Mouse (Mus musculus) MEL (cell line): ENCODE measurements around the gene Nr3c2. TPM values are rescaled to one million over a fixed set of nuclear protein-coding genes. Genes with fewer than 3 reads are reported as not detected.

Experiments used
- DNase-seq: peaks from one replicate; pipeline ENCODE4 v3.0.0; 2011; ENCODE audit warnings: low read depth, low spot score
- H3K27ac ChIP-seq: 2 replicates; pipeline ENCODE4 v1.5.1; 2012; ENCODE audit warnings: low read depth, mild to moderate bottlenecking, control low read depth, low read length, moderate library complexity; ENCODE audit not compliant: control insufficient read depth
- H3K27me3 ChIP-seq, 2 experiments: fragments of 150-350 bp in 1 of 2; sonication (generic) in 1 of 2; 2 replicates each; pipeline ENCODE4 v1.6.1; 2012; ENCODE audit warnings: low read length in 2 of 2, mild to moderate bottlenecking in 2 of 2, improper control_type of control experiment in 1 of 2, moderate library complexity in 1 of 2; ENCODE audit not compliant: insufficient read depth in 2 of 2, control insufficient read depth in 1 of 2
- H3K36me3 ChIP-seq, 2 experiments: 2 replicates each; pipeline ENCODE4 v1.6.1; 2012 to 2014; ENCODE audit warnings: low read length in 2 of 2, improper control_type of control experiment in 1 of 2, inconsistent platforms in 1 of 2, mild to moderate bottlenecking in 1 of 2; ENCODE audit not compliant: insufficient read depth in 2 of 2, control insufficient read depth in 1 of 2
- H3K4me1 ChIP-seq, 2 experiments: fragments of 150-350 bp in 1 of 2; sonication (generic) in 1 of 2; 2 replicates each; pipeline ENCODE4 v1.6.1; 2012; ENCODE audit warnings: low read length in 2 of 2, improper control_type of control experiment in 1 of 2, mild to moderate bottlenecking in 1 of 2; ENCODE audit not compliant: insufficient read depth in 2 of 2, control insufficient read depth in 1 of 2
- H3K4me3 ChIP-seq, 2 experiments: fragments of 150-350 bp in 1 of 2; sonication (generic) in 1 of 2; 2 replicates each; pipeline ENCODE4 v1.5.1; 2012; ENCODE audit warnings: low read depth in 2 of 2, low read length in 2 of 2, mild to moderate bottlenecking in 2 of 2, moderate library complexity in 2 of 2, control low read depth in 1 of 2, improper control_type of control experiment in 1 of 2; ENCODE audit not compliant: control insufficient read depth in 1 of 2, insufficient read depth in 1 of 2
- H3K79me2 ChIP-seq: 2 replicates; pipeline ENCODE4 v1.6.1; 2012; ENCODE audit warnings: mild to moderate bottlenecking, low read length, moderate library complexity; ENCODE audit not compliant: control insufficient read depth, poor library complexity, insufficient read depth
- H3K9ac ChIP-seq: 2 replicates; pipeline ENCODE4 v1.6.1; 2012; ENCODE audit warnings: low read depth, mild to moderate bottlenecking, control low read depth, low read length, moderate library complexity; ENCODE audit not compliant: control insufficient read depth, poor library complexity, severe bottlenecking
- H3K9me3 ChIP-seq: fragments of 150-350 bp; sonication (generic); replicated peaks from 2 replicates; pipeline ENCODE4 v1.6.1; 2012; ENCODE audit warnings: mild to moderate bottlenecking, low read length, improper control_type of control experiment, moderate library complexity; ENCODE audit not compliant: insufficient read depth
- BHLHE40 ChIP-seq: IDR thresholded peaks from 2 replicates; pipeline ENCODE4 v1.6.1; 2012; ENCODE audit warnings: low read depth, mild to moderate bottlenecking, inconsistent platforms, low read length, improper control_type of control experiment, borderline replicate concordance
- E2F4 ChIP-seq: IDR thresholded peaks from 2 replicates; pipeline ENCODE4 v1.6.1; 2011; ENCODE audit warnings: low read depth, low read length, improper control_type of control experiment, borderline replicate concordance
- ELF1 ChIP-seq: IDR thresholded peaks from 2 replicates; pipeline ENCODE4 v1.6.1; 2014; ENCODE audit warnings: low read depth, mild to moderate bottlenecking, inconsistent platforms, low read length, improper control_type of control experiment, moderate library complexity
- EP300 ChIP-seq, 2 experiments: IDR thresholded peaks; 2 replicates each; pipeline ENCODE4 v1.6.1; 2011; ENCODE audit warnings: improper control_type of control experiment in 2 of 2, low read length in 2 of 2, low read depth in 1 of 2, mild to moderate bottlenecking in 1 of 2
- GABPA ChIP-seq: IDR thresholded peaks from 2 replicates; pipeline ENCODE4 v1.6.1; 2012; ENCODE audit warnings: low read depth, mild to moderate bottlenecking, inconsistent platforms, low read length, improper control_type of control experiment, moderate library complexity
- GATA1 ChIP-seq: IDR thresholded peaks from 2 replicates; pipeline ENCODE4 v1.6.1; 2011; ENCODE audit warnings: low read depth, low read length, improper control_type of control experiment
- JUND ChIP-seq: IDR thresholded peaks from 2 replicates; pipeline ENCODE4 v1.6.1; 2011; ENCODE audit warnings: low read depth, mild to moderate bottlenecking, improper control_type of control experiment, low read length
- KAT2A ChIP-seq: conservative IDR thresholded peaks from 2 replicates; pipeline ENCODE4 v1.6.1; 2012; ENCODE audit warnings: low read depth, low read length, improper control_type of control experiment, inconsistent platforms
- MAX ChIP-seq: IDR thresholded peaks from 2 replicates; pipeline ENCODE4 v1.6.1; 2011; ENCODE audit warnings: low read length, improper control_type of control experiment
- MXI1 ChIP-seq: IDR thresholded peaks from 2 replicates; pipeline ENCODE4 v1.6.1; 2011; ENCODE audit warnings: mild to moderate bottlenecking, low read depth, low read length, improper control_type of control experiment
- MYB ChIP-seq: IDR thresholded peaks from 2 replicates; pipeline ENCODE4 v1.6.1; 2011; ENCODE audit warnings: mild to moderate bottlenecking, low read depth, low read length, improper control_type of control experiment
- MYC ChIP-seq: IDR thresholded peaks from 2 replicates; pipeline ENCODE4 v1.6.1; 2011; ENCODE audit warnings: low read depth, mild to moderate bottlenecking, low read length, improper control_type of control experiment, moderate library complexity
- NRF1 ChIP-seq: IDR thresholded peaks from 2 replicates; pipeline ENCODE4 v1.6.1; 2014; ENCODE audit warnings: low read depth, mild to moderate bottlenecking, inconsistent platforms, low read length, improper control_type of control experiment, moderate library complexity; ENCODE audit not compliant: poor library complexity, insufficient read depth, severe bottlenecking
- POLR2A ChIP-seq, 2 experiments: IDR thresholded peaks; 2 replicates each; pipeline ENCODE4 v1.6.1; 2011 to 2012; ENCODE audit warnings: low read length in 2 of 2, mild to moderate bottlenecking in 2 of 2, control low read depth in 1 of 2, improper control_type of control experiment in 1 of 2, low read depth in 1 of 2, moderate library complexity in 1 of 2; ENCODE audit not compliant: control insufficient read depth in 1 of 2, insufficient read depth in 1 of 2, poor library complexity in 1 of 2
- POLR2AphosphoS2 ChIP-seq: IDR thresholded peaks from 2 replicates; pipeline ENCODE4 v1.6.1; 2011; ENCODE audit warnings: low read length, improper control_type of control experiment
- POLR2AphosphoS5 ChIP-seq: IDR thresholded peaks from 2 replicates; pipeline ENCODE4 v1.6.1; 2012; ENCODE audit warnings: low read depth, borderline replicate concordance, mild to moderate bottlenecking, inconsistent platforms, low read length, moderate library complexity, mixed read lengths
- RCOR1 ChIP-seq: IDR thresholded peaks from 2 replicates; pipeline ENCODE4 v1.6.1; 2012; ENCODE audit warnings: low read depth, mild to moderate bottlenecking, inconsistent platforms, low read length, improper control_type of control experiment
- TAL1 ChIP-seq: IDR thresholded peaks from 2 replicates; pipeline ENCODE4 v1.6.1; 2012; ENCODE audit warnings: mild to moderate bottlenecking, inconsistent platforms, low read length, moderate library complexity, mixed read lengths
- TBP ChIP-seq: IDR thresholded peaks from 2 replicates; pipeline ENCODE4 v1.8.0; 2011; ENCODE audit warnings: low read depth, low read length, improper control_type of control experiment
- UBTF ChIP-seq: IDR thresholded peaks from 2 replicates; pipeline ENCODE4 v1.6.1; 2012; ENCODE audit warnings: low read depth, mild to moderate bottlenecking, inconsistent platforms, low read length, improper control_type of control experiment, moderate library complexity, borderline replicate concordance; ENCODE audit not compliant: insufficient read depth
- USF1 ChIP-seq: IDR thresholded peaks from 2 replicates; pipeline ENCODE4 v1.6.1; 2014; ENCODE audit warnings: low read depth, mild to moderate bottlenecking, inconsistent platforms, low read length, improper control_type of control experiment, moderate library complexity
- USF2 ChIP-seq, 2 experiments: IDR thresholded peaks; 2 replicates each; pipeline ENCODE4 v1.6.1; 2011 to 2012; ENCODE audit warnings: improper control_type of control experiment in 2 of 2, low read length in 2 of 2, borderline replicate concordance in 1 of 2, inconsistent platforms in 1 of 2, low read depth in 1 of 2, mild to moderate bottlenecking in 1 of 2; ENCODE audit not compliant: insufficient read depth in 1 of 2
- ZC3H11A ChIP-seq: IDR thresholded peaks from 2 replicates; pipeline ENCODE4 v1.6.1; 2012; ENCODE audit warnings: low read depth, mild to moderate bottlenecking, inconsistent platforms, low read length, improper control_type of control experiment
- ZKSCAN1 ChIP-seq: IDR thresholded peaks from 2 replicates; pipeline ENCODE4 v1.6.1; 2012; ENCODE audit warnings: low read depth, mild to moderate bottlenecking, inconsistent platforms, low read length, improper control_type of control experiment, moderate library complexity
- ZMIZ1 ChIP-seq: IDR thresholded peaks from 2 replicates; pipeline ENCODE4 v1.6.1; 2012; ENCODE audit warnings: low read depth, mild to moderate bottlenecking, inconsistent platforms, low read length, improper control_type of control experiment, moderate library complexity
- polyA plus RNA-seq, 2 experiments: library from polyadenylated mRNA; stranded (reverse) in 1 of 2; unstranded in 1 of 2; fragments of >175 nt in 1 of 2; fragments of >200 nt in 1 of 2; gene quantifications; 2 replicates each; pipeline versions ENCODE4 v1.2.1 to v1.2.4; 2012; ENCODE audit warnings: low replicate concordance in 2 of 2, low read depth in 1 of 2; ENCODE audit not compliant: insufficient read length in 2 of 2, insufficient read depth in 1 of 2, missing spikeins in 1 of 2
- total RNA-seq: library from RNA; depleted of rRNA; stranded (reverse); fragments of 300-350 nt; gene quantifications from 2 replicates; pipeline ENCODE4 v1.2.3, GENCODE M21; 2012

Nr3c2 gene
- total and polyA plus RNA-seq, 3 experiments = 1.0 to 1.5 TPM; not detected in 1

- Histone ChIP-seq H3K27me3 (no peaks in the 10 kb centered on the region), H3K9me3 (no peaks in the 10 kb centered on the region), H3K9ac (no peak overlapping the region), H3K36me3 (no peaks in the 10 kb centered on the region), H3K4me3 (no peak overlapping the region), H3K27ac (no peak overlapping the region), H3K4me1 (no peaks in the 10 kb centered on the region), H3K79me2 (no peaks in the 10 kb centered on the region; the same call in 1 of the 2 replicates)
- no peak for TF ChIP-seq GABPA
- no peak for TF ChIP-seq BHLHE40
- no peak for TF ChIP-seq MYC
- no peak for TF ChIP-seq POLR2A (IDR thresholded peaks at IDR 0.05; ENCODE audit: control insufficient read depth in 1 of 2, insufficient read depth in 1 of 2, low read depth in 1 of 2, low read length in 2 of 2, poor library complexity in 1 of 2)
- no peak for TF ChIP-seq TBP
- TF ChIP-seq ELF1 = no peak
- TF ChIP-seq POLR2AphosphoS2 = no peak
- TF ChIP-seq KAT2A = no peak
- no peak for TF ChIP-seq USF1
- no peak for TF ChIP-seq JUND
- no peak for TF ChIP-seq MXI1
- TF ChIP-seq RCOR1 = no peak
- no peak for TF ChIP-seq MYB
- no peak for TF ChIP-seq USF2 (IDR thresholded peaks at IDR 0.05; ENCODE audit: borderline replicate concordance in 1 of 2, insufficient read depth in 1 of 2, low read depth in 1 of 2, low read length in 2 of 2)
- no peak for DNase-seq
These were observed 183.4 kb downstream of the Nr3c2 start for GRCm38 (mm10) chr8:77082687-77083086.

GRCm38 (mm10) chr8:77086036-77086435, 186.8 kb downstream of the Nr3c2 start:
- Histone ChIP-seq H3K27me3 (no peaks in the 10 kb centered on the region), H3K27ac (no peak overlapping the region)

More at GRCm38 (mm10) chr8:77086036-77086435, 186.8 kb downstream of the Nr3c2 start:
- TF ChIP-seq RCOR1 (no peak), MAX (no peak), KAT2A (no peak), MYB (no peak), MXI1 (no peak), ZC3H11A (no peak), TAL1 (no peak), E2F4 (no peak), NRF1 (no peak), ZKSCAN1 (no peak), UBTF (no peak), POLR2AphosphoS5 (no peak), EP300 (IDR thresholded peaks at IDR 0.05; ENCODE audit: low read depth in 1 of 2, low read length in 2 of 2) (no peak), TBP (no peak), USF2 (IDR thresholded peaks at IDR 0.05; ENCODE audit: borderline replicate concordance in 1 of 2, insufficient read depth in 1 of 2, low read depth in 1 of 2, low read length in 2 of 2) (no peak), ZMIZ1 (no peak), GATA1 (no peak)
- no peak for DNase-seq
- Histone ChIP-seq H3K9me3 (no peaks in the 10 kb centered on the region), H3K36me3 (no peaks in the 10 kb centered on the region), H3K9ac (no peak overlapping the region), H3K4me1 (no peaks in the 10 kb centered on the region), H3K79me2 (no peaks in the 10 kb centered on the region; the same call in 1 of the 2 replicates), H3K4me3 (no peak overlapping the region)
